Mouse (Mus musculus) cortical plate, adult 2 months (tissue): ENCODE results near the gene Nfkbia.

Source experiments
- CTCF ChIP-seq: fragments of 200-500 bp; IDR thresholded peaks from 2 replicates; pipeline ENCODE4 v1.5.1; 2011; ENCODE audit warnings: mild to moderate bottlenecking, control low read depth, low read length; ENCODE audit not compliant: insufficient read depth; ENCODE audit errors: extremely low read depth
- POLR2A ChIP-seq: fragments of 200-500 bp; IDR thresholded peaks from 2 replicates; pipeline ENCODE4 v1.6.1; 2011; ENCODE audit warnings: mild to moderate bottlenecking, low read length, control low read depth; ENCODE audit not compliant: insufficient read depth; ENCODE audit errors: extremely low read depth

- TF ChIP-seq CTCF = no peak
- no peak for TF ChIP-seq POLR2A
Observed at GRCm38 (mm10) chr12:55455206-55455605, 37.2 kb downstream of the Nfkbia start.
